20 mouse cellular contexts compared by ENCODE assay signal in the genomic region with DNA sequence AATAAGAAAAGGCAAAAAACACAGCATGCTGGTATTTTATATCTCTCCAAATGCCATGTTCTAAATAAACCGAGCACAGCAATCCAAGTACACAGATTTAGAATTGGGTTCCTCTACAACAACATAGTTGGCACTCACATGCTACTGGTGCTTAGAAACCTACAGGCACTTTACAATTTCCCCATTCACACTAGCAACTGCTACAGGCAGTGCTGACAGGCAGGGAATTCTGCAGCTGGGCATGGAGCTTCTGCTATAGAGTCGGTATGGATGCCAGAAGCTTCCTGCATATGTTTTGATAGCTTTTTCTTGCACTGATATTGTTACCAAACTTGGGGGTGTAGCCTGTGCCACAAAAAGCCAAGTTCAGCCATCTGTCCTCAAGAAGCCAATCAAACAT.
A peak's percentile ranks its signal among the peaks of the same experiment; 100 is the strongest.
DNase-seq lines count a peak whose midpoint lies in the region; ATAC-seq and TF ChIP-seq lines count a peak whose summit lies in the region.
"Had no signal": no experiment of that assay in that cellular context is flagged by ENCODE, and none has a peak within 500 bp of the region (broad histone marks: within the 10 kb centered on the region; RNA-seq: fewer than 3 reads in every experiment).

No protein-coding gene starts in this region.

- H3K27me3 ChIP-seq in forebrain, embryonic 16.5 days (replicated peaks; ENCODE audit: control insufficient read depth, insufficient read depth, low read length), result no peaks in the 10 kb centered on the region
- H3K27me3 ChIP-seq in kidney, embryonic 14.5 days (ENCODE audit: control insufficient read depth, insufficient read depth, low read length), result no peaks in the 10 kb centered on the region
- H3K27me3 ChIP-seq: CH12.LX; heart, embryonic 13.5 days; limb, embryonic 13.5 days; neural tube, embryonic 13.5 days had no signal

- H3K27ac ChIP-seq in forebrain, embryonic 16.5 days (ENCODE audit: low read length), result no peak overlapping the region
- H3K27ac ChIP-seq in kidney, embryonic 14.5 days (ENCODE audit: low read depth, low read length), result no peak overlapping the region
- H3K27ac ChIP-seq: heart, embryonic 13.5 days; limb, embryonic 13.5 days; macrophage; neural tube, embryonic 13.5 days had no signal

- TF ChIP-seq POLR2A in brain, embryonic 14.5 days (IDR thresholded peaks at IDR 0.05; ENCODE audit: borderline replicate concordance, extremely low read depth, insufficient read depth, insufficient read length, poor library complexity, severe bottlenecking), result no peak

- 61% methylated on average over 2 of the region's 2 CpGs for WGBS in forebrain, embryonic 16.5 days
- WGBS in kidney, embryonic 14.5 days, result 84% methylated on average over 2 of the region's 2 CpGs

- H3K9ac ChIP-seq in forebrain, embryonic 16.5 days (replicated peaks; ENCODE audit: low read depth, low read length), result no peak overlapping the region
- H3K9ac ChIP-seq in kidney, embryonic 14.5 days (ENCODE audit: low read depth, low read length), result no peak overlapping the region
- H3K9ac ChIP-seq: heart, embryonic 13.5 days; limb, embryonic 13.5 days; liver, postnatal 0 days; neural tube, embryonic 13.5 days had no signal

- no peak overlapping the region for H3K4me3 ChIP-seq in forebrain, embryonic 16.5 days (replicated peaks; ENCODE audit: low read length)
- H3K4me3 ChIP-seq in kidney, embryonic 14.5 days (ENCODE audit: low read length), result no peak overlapping the region
- H3K4me3 ChIP-seq: heart, embryonic 13.5 days; limb, embryonic 13.5 days; neural tube, embryonic 13.5 days had no signal

- no peaks in the 10 kb centered on the region for H3K9me3 ChIP-seq in forebrain, embryonic 16.5 days (ENCODE audit: control insufficient read depth, low read length)
- H3K9me3 ChIP-seq in kidney, embryonic 14.5 days (ENCODE audit: control insufficient read depth, low read length), result no peaks in the 10 kb centered on the region
- H3K9me3 ChIP-seq: heart, embryonic 13.5 days; limb, embryonic 13.5 days; neural tube, embryonic 13.5 days had no signal

- peak; percentile 90 for ATAC-seq in forebrain, embryonic 16.5 days
- no peak for ATAC-seq in kidney, embryonic 14.5 days (ENCODE audit: low FRiP score, low TSS enrichment)
- no peak for ATAC-seq in CD4-positive, CD25-positive, alpha-beta regulatory T cell, adult 4 months
- ATAC-seq: activated CD4-positive, CD25-positive, alpha-beta regulatory T cell, adult 4 months; intestine, postnatal 0 days; liver, postnatal 0 days had no signal

- H3K36me3 ChIP-seq in forebrain, embryonic 16.5 days (ENCODE audit: control insufficient read depth, insufficient read depth), result no peaks in the 10 kb centered on the region; the same call in 1 of the 2 replicates
- no peaks in the 10 kb centered on the region for H3K36me3 ChIP-seq in kidney, embryonic 14.5 days (ENCODE audit: control insufficient read depth, insufficient read depth, low read length)
- H3K36me3 ChIP-seq: heart, embryonic 13.5 days; limb, embryonic 13.5 days; neural tube, embryonic 13.5 days had no signal

- no peak overlapping the region for H3K4me2 ChIP-seq in forebrain, embryonic 16.5 days (ENCODE audit: low read length)
- no peak overlapping the region for H3K4me2 ChIP-seq in kidney, embryonic 14.5 days (replicated peaks; ENCODE audit: low read depth, low read length)
- H3K4me2 ChIP-seq: heart, embryonic 13.5 days; limb, embryonic 13.5 days; neural tube, embryonic 13.5 days had no signal

- no peak for TF ChIP-seq CTCF in brain, embryonic 14.5 days (IDR thresholded peaks at IDR 0.05; ENCODE audit: borderline replicate concordance, extremely low read depth, insufficient read depth, insufficient read length)

- DNase-seq in brain, embryonic 14.5 days (ENCODE audit: low read depth), result peak; percentile 74
- peak; percentile 8 for DNase-seq in layer of hippocampus, adult 9-10 months (ENCODE audit: low spot score)
- peak; percentile 29 to 39 for DNase-seq in right cerebral cortex, adult 2 months (ENCODE audit: low spot score in 2 of 2)
- no peak for DNase-seq in cerebellum, adult 9-11 months
- DNase-seq: cerebellum, adult 9-10 months; embryo, embryonic 11 days; gastrocnemius, postnatal 36 days; kidney, postnatal 36 days; liver, postnatal 0 days; midbrain, embryonic 14.5 days had no signal

- peaks cover 12% of the 10 kb centered on the region for H3K4me1 ChIP-seq in forebrain, embryonic 16.5 days (replicated peaks; ENCODE audit: control insufficient read depth, insufficient read depth, low read length)
- H3K4me1 ChIP-seq in kidney, embryonic 14.5 days (ENCODE audit: control insufficient read depth, insufficient read depth, low read length), result no peaks in the 10 kb centered on the region
- H3K4me1 ChIP-seq: heart, embryonic 13.5 days; limb, embryonic 13.5 days; neural tube, embryonic 13.5 days had no signal
